Mouse (Mus musculus) heart, embryonic 10.5 days (tissue): ENCODE measurements around the gene Vsig1. TPM values are rescaled to one million over a fixed set of nuclear protein-coding genes. Genes with fewer than 3 reads are reported as not detected.

Source experiments
- DNase-seq: peaks from one replicate; pipeline ENCODE4 v3.0.0-alpha.2; 2017; ENCODE audit warnings: low spot score
- H3K27ac ChIP-seq: fragments of 300-500 bp; sonication (generic); 2 replicates; pipeline ENCODE4 v1.5.1; 2016; ENCODE audit warnings: mild to moderate bottlenecking
- H3K27me3 ChIP-seq: fragments of 300-500 bp; sonication (generic); 2 replicates; pipeline ENCODE4 v1.6.1; 2016; ENCODE audit warnings: mild to moderate bottlenecking; ENCODE audit not compliant: poor library complexity, insufficient read depth, severe bottlenecking
- H3K36me3 ChIP-seq: fragments of 300-500 bp; sonication (generic); 2 replicates; pipeline ENCODE4 v1.6.1; 2016; ENCODE audit warnings: mild to moderate bottlenecking, moderate library complexity
- H3K4me1 ChIP-seq: fragments of 300-500 bp; sonication (generic); 2 replicates; pipeline ENCODE4 v1.6.1; 2016; ENCODE audit warnings: mild to moderate bottlenecking
- H3K4me3 ChIP-seq: fragments of 300-500 bp; sonication (generic); 2 replicates; pipeline ENCODE4 v1.5.1; 2016; ENCODE audit warnings: mild to moderate bottlenecking, moderate library complexity
- H3K9me3 ChIP-seq: fragments of 300-500 bp; sonication (generic); 2 replicates; pipeline ENCODE4 v1.6.1; 2016; ENCODE audit warnings: mild to moderate bottlenecking, moderate library complexity
- WGBS: fragments of 180-500 bp; shearing (Covaris S2); methylation state at CpG from one replicate; pipeline ENCODE4 v1.1.7; 2016; 5-methylcytosine and 5-hydroxymethylcytosine counted together
- polyA plus RNA-seq: library from polyadenylated mRNA; unstranded; fragments of >200 nt; fragmentation: Nextera tagmentation; extraction: Ambion mirVana; gene quantifications from 2 replicates; pipeline ENCODE4 v1.2.1, GENCODE M21; 2016

The Vsig1 gene
- polyA plus RNA-seq, 1 experiment from 2014 or later: not detected

GRCm38 (mm10) chrX:140978943-140979342 lies 71.5 kb downstream of the Vsig1 start:
- H3K27me3 ChIP-seq: peaks cover 32% of the 10 kb centered on the region; the same call in 1 of the 2 replicates
- no peaks in the 10 kb centered on the region for H3K36me3 ChIP-seq
- no peaks in the 10 kb centered on the region for H3K9me3 ChIP-seq
- H3K4me3 ChIP-seq: no peak overlapping the region
- 74% methylated on average over 1 of the region's 1 CpGs for WGBS
- no peak overlapping the region for H3K27ac ChIP-seq
- H3K4me1 ChIP-seq: peaks cover 7% of the 10 kb centered on the region; the same call in 1 of the 2 replicates
- no peak for DNase-seq

GRCm38 (mm10) chrX:140979546-140979945 lies 72.1 kb downstream of the Vsig1 start:
- H3K27ac ChIP-seq: no peak overlapping the region
- no peaks in the 10 kb centered on the region for H3K9me3 ChIP-seq
- H3K4me1 ChIP-seq: peaks cover 7% of the 10 kb centered on the region; the same call in 1 of the 2 replicates
- no peak for DNase-seq
- 80% methylated on average over 2 of the region's 2 CpGs for whole genome bisulfite sequencing
- H3K36me3 ChIP-seq: no peaks in the 10 kb centered on the region
- no peak overlapping the region for H3K4me3 ChIP-seq
- H3K27me3 ChIP-seq: peaks cover 38% of the 10 kb centered on the region; the same call in 1 of the 2 replicates

- H3K27me3 ChIP-seq: peaks cover 44% of the 10 kb centered on the region; the same call in 1 of the 2 replicates
- DNase-seq: no peak
- H3K4me1 ChIP-seq: peaks cover 7% of the 10 kb centered on the region; the same call in 1 of the 2 replicates
- 70% methylated on average over 4 of the region's 4 CpGs for WGBS
- no peaks in the 10 kb centered on the region for H3K9me3 ChIP-seq
- H3K27ac ChIP-seq: no peak overlapping the region
- no peaks in the 10 kb centered on the region for H3K36me3 ChIP-seq
- no peak overlapping the region for H3K4me3 ChIP-seq
These were observed 72.8 kb downstream of the Vsig1 start for GRCm38 (mm10) chrX:140980163-140980562.

- no peak for DNase-seq
- Histone ChIP-seq H3K27ac (no peak overlapping the region), H3K4me3 (no peak overlapping the region), H3K27me3 (peaks cover 53% of the 10 kb centered on the region; the same call in 1 of the 2 replicates), H3K9me3 (no peaks in the 10 kb centered on the region), H3K4me1 (peaks cover 7% of the 10 kb centered on the region; the same call in 1 of the 2 replicates), H3K36me3 (no peaks in the 10 kb centered on the region)
- WGBS: 37% methylated on average over 6 of the region's 6 CpGs
These were observed 76.0 kb downstream of the Vsig1 start for GRCm38 (mm10) chrX:140983206-140983960.

GRCm38 (mm10) chrX:140984795-140985194 lies 77.4 kb downstream of the Vsig1 start:
- DNase-seq: no peak
- Histone ChIP-seq H3K36me3 (no peaks in the 10 kb centered on the region), H3K27me3 (peaks cover 43% of the 10 kb centered on the region; the same call in 1 of the 2 replicates), H3K4me3 (no peak overlapping the region), H3K27ac (no peak overlapping the region), H3K9me3 (no peaks in the 10 kb centered on the region), H3K4me1 (peaks cover 7% of the 10 kb centered on the region; the same call in 1 of the 2 replicates)
- WGBS: 65% methylated on average over 6 of the region's 6 CpGs

GRCm38 (mm10) chrX:140985256-140985655 lies 77.8 kb downstream of the Vsig1 start:
- Histone ChIP-seq H3K27me3 (peaks cover 39% of the 10 kb centered on the region; the same call in 1 of the 2 replicates), H3K9me3 (no peaks in the 10 kb centered on the region), H3K27ac (no peak overlapping the region), H3K4me1 (peaks cover 7% of the 10 kb centered on the region; the same call in 1 of the 2 replicates), H3K4me3 (no peak overlapping the region), H3K36me3 (no peaks in the 10 kb centered on the region)
- 91% methylated on average over 2 of the region's 2 CpGs for WGBS
- DNase-seq: no peak

Other genes with a start within 250 kb of the Vsig1 start
- 6.5 and 12.9 TPM in 2 replicates for gene Mid2, start 243.0 kb upstream of the Vsig1 start, polyA plus RNA-seq
- gene Tex13b, start 94.2 kb upstream of the Vsig1 start, polyA plus RNA-seq: not detected in 2 replicates
- 43.4 and 48.8 TPM in 2 replicates for gene Psmd10, start 49.1 kb downstream of the Vsig1 start, polyA plus RNA-seq
- gene Atg4a, start 49.3 kb downstream of the Vsig1 start, polyA plus RNA-seq: 14.4 and 15.1 TPM in 2 replicates